Mouse (Mus musculus) ES-Bruce4 (cell line): Measurements from ENCODE around the gene Sdr42e1.

Experiments used
- CTCF ChIP-seq: IDR thresholded peaks from one replicate; pipeline ENCODE4 v1.8.1; 2011; ENCODE audit warnings: low read depth, low read length
- EP300 ChIP-seq: IDR thresholded peaks from 2 replicates; pipeline ENCODE4 v1.6.1; 2011; ENCODE audit warnings: low read depth, low read length; ENCODE audit not compliant: insufficient read depth

GRCm38 (mm10) chr8:117658990-117659389 lies 14.5 kb downstream of the Sdr42e1 start:
- TF ChIP-seq EP300 = no peak
- TF ChIP-seq CTCF = no peak
